Mouse (Mus musculus): ENCODE measurements at regions not wholly inside any gene's neighbourhood (a gene's known extent, or its start where the extent isn't known, plus 50 kb on each side); places are given as distances from the start of the nearest gene placed in this dataset.

DNA sequence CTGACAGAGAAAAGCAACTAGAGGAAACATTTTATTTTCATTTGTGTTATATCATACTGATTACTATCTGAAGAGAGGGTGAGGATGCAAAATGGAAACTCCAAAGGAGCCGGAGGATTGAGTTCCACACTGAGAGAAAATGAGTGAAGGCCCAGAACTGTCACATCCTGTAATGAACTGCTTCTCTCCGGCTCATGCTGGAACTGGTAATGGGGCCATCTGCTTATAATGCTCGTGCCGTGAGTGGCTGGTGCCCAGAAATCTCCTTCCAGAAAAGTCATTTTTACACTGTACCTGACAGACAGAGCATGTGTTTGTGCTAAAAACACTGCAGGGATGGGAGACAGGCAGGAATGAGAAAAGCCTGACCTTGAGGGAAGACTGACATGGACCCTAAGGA lies 483.5 kb upstream of the Pkdcc start:
- no peak for DNase-seq (ENCODE audit: low read depth, low spot score)

DNA sequence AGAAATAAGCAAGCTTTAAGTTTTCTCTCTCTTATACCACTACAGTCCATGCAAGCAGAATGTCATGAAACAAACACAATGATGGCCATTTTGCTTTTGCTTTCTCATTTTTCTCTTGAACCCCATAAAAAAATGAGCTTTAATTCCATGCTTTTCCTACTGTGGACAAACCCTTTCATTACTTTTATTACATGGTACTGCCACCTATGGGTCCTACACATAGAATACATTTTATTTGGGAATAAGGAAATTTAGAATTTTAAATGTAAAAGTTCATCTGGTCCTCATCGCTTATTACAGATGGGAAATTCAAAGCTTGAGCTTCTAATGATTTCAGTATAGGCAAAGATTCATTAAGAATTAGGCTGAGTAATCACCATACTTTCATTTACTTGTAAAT lies 472.6 kb upstream of the Pkdcc start:
- no peak for DNase-seq (ENCODE audit: low read depth, low spot score)

DNA sequence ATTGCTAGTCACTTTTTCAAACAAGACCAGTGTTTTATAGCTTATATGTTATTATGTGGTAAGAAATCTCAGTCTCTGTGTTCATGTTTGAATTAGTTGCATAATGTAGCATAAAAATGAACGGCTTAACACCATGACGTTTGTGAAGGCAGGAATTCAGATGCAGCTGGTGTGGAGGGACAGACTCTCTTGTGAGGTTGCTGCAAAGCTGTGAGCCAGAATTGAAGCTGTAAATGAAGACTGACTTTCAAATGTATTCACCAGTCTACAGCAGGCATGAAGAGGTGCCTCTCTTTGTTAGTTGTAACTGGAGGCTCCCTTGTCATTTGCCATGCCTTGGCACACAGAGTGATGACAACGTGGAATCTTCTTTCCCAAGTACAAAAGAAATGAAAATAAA lies 457.7 kb upstream of the Pkdcc start:
- DNase-seq (ENCODE audit: low read depth, low spot score): no peak

DNA sequence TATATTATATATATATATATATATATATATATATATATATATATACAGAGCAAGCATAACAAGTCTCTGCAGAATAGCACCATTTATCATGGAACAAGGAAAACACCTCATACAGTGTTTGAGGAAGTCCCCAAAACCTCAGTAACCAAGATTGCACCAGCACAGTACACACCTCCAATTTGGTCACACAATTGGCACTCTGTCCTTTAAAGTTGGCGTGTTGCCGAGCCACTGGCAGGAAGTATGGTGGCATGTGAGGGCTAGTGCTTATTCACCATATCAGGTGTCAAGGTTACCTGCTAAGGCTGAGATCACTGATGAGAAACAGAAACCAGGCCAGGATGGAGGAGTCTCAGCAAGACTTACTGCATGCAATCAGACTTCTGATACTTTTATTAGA lies 436.0 kb upstream of the Pkdcc start:
- no peak for DNase-seq (ENCODE audit: low read depth, low spot score)

DNA sequence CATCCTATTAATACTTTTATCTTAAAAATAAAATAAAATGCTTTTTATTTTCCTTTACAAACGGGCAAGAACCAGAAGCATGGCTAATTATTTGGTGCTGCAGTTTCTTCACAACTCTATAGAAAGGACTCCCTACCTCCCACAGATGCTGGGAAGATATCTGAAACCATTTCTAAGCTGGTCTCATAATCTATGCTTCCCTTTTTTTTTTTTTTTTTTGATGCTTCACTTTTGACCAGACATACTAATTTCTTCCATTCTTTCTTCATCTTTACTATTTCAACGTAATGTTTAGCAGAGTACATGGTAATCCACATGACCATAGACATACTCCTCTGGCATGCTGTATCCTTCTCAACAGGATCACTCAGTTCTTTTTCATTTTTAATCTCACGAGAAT lies 393.0 kb upstream of the Pkdcc start:
- DNase-seq (ENCODE audit: low read depth, low spot score): no peak

DNA sequence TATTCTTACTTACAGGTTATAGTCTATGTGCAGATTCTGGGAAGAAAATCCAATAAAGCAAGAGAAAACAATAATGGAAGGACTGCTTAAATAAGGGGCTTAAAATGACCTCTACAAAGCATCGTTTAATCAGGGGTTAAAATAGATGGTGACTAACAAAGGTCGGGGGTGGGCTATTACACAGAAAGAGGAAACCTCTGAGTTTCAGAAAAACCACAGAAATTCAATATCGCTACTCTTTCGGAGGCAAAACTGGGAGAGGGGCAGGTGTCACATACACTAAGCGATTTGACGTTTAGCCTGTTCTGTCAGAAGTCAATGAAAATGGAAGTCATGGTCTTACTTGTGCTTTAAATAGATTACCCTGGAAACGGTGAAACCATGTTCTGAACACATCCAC lies 391.0 kb upstream of the Pkdcc start:
- DNase-seq (ENCODE audit: low read depth, low spot score): no peak

DNA sequence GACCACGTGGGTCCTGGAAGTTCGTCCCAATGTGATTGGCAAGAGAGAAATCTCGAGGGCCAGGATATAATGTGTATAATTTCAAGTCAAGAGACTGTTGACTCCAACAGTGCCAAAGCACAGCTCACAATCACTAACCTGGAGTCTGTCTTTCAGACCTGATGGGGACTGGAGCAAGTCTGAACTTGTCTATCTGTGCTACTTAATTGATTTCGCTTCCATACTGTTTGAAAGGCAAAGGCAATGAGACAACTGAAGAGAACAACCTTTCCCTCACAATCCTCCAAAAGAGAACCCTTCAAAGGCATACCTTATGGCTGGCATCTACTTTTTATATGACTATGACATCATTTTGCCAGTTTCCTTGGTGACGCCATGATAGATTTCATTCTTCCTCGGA lies 390.5 kb upstream of the Pkdcc start:
- DNase-seq (ENCODE audit: low read depth, low spot score): no peak

DNA sequence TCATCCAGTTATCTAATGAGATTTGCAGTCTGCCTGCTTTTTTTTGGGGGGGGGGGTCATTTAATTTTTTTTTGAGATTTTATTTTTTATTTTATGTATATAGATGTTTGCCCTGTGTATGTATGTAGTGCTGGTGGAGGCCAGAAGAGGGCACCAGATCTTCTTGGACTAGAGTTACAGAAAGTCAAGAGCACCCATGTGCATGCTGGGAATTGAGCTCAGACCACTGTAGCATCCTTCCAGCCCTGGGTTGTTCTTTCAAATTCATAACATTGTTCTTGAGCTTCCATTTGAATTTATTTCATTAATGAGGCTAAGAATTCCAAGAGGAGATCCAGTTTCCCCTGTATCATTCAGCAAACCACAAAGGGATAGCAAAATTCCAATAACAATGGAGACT lies 387.9 kb upstream of the Pkdcc start:
- DNase-seq (ENCODE audit: low read depth, low spot score): no peak

DNA sequence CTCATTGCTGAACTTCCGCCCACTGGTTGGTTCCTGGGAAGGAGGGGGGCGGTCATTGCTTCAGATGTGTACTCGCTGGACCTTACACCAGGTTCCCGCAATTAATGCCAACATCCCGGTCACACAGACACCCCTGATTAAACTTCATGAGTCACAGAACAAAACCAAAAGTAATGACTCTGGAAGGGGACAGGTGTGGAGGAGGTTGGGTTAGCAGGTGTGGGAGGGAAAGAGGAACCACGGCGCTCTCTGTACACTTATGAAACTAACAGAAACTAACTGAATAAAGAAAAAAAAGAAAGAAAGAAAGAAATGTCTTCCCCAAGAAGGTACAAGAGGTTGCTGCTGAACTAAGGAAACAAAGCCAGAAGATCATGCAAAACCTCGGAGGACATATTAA lies 387.3 kb upstream of the Pkdcc start:
- no peak for DNase-seq (ENCODE audit: low read depth, low spot score)

DNA sequence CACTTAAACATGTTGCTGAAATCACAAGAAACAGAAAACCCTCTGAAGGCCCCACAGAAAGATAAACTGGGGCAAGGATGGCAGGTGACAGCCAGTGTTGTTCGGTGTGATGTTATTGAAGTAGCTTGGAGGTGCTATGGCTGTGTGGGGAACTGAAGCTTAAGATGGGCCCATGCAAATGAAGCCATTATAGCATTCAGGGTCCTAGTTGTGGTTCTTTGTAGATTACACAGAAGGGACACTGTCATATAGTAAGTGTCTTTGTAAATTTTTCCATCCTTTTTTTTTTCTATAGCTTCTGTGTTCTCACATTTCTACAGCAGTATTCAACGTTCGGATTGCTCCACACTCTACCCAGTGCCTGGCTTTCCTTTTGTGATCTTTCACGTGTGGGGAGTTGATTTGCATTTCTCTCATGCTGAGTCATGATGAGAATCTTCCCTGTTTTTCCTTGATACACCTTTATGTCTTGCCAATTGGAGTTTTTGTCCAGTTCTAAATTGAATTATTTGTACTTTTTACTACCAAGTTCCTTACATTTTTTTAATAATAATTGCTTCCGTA lies 386.6 kb upstream of the Pkdcc start:
- DNase-seq (ENCODE audit: low read depth, low spot score): no peak

DNA sequence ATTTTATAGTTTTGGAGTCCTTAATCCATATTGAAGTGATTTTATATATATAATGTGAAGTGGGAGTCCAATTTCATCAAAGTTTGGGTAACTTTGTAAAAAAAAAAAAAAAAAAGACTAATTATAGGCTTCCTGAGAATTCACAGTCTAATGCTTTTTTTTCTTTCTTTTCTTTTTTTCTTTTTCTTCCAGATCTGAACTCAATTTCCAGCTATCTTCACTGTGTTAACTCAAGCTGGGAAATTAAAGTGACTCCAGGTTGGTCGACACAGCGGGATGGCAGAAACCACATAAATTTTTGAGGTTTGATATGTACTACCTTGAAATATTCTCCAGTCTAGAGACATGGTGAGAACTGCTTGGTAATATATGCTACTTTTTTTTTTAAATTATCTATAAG lies 385.7 kb upstream of the Pkdcc start:
- no peak for DNase-seq (ENCODE audit: low read depth, low spot score)

DNA sequence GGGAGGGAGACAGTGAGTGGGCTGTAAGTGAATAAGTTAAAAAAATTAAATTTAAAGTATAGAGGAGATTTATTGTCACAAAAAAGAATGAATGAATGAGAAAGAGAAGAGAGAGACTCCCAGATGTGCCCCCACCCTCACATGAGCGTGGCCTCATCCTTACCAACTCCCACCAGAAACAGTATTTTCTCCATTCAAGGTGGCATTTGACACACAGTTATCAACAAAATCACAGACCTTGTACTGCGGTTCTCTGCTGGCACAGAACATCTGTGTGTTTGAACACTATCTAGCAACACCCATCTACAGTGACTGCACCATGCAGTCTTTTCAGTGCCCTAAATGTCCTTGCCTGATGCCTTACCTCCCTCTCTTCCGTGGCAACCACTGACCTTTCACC lies 380.9 kb upstream of the Pkdcc start:
- DNase-seq (ENCODE audit: low read depth, low spot score): no peak

DNA sequence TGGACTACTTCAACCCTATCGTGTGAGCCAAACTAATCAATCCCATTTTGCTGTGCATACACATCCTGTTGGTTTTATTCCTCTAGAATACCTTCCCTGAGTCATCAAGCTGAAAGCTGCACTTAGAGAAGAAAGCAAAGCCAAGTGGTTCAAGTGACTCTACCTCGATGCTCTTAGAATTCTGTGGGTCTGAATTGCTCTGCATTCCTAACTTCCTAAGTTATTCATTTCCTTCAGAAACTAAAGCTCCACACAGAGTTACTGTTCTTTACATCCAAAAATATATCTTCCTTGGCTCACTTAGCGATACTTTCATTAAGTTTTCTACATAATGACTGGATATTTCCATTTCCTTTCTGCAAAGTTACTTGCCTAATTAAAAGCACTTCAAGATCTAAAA lies 379.0 kb upstream of the Pkdcc start:
- DNase-seq (ENCODE audit: low read depth, low spot score): no peak

DNA sequence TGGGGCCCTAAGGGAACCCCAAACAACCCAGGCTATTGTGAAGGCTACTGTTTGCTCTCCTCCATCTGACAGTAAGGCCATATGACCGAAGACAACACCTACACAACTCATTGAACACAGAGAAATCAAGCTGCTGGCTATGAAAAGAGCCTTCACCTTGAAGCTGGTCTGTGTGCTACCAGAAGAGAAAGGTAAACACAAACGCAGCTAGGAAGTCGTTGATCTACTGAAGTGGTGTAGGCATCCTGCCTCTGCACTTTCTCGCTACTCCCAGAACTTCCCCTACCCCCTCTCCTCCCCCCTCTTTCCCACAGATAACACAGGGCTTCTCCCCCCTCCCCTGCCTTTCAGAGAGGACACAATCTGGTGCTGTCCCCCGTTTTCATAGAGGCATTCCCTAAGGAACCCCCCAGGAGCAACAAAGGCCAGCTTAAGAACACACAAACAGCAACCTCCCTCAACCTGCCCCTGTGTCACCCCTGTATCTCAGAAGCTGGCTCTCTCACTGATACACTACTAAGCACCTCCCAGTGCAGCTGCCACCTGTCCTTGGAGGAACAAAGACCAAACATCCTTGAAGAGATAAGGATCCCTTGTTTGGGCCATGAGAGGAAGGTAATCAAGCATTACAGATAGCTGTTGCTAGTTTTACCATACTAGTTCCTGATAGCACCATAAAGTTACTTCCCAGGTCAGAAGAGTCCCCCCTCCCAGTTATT lies 368.2 kb upstream of the Pkdcc start:
- no peak for DNase-seq (ENCODE audit: low read depth, low spot score)

DNA sequence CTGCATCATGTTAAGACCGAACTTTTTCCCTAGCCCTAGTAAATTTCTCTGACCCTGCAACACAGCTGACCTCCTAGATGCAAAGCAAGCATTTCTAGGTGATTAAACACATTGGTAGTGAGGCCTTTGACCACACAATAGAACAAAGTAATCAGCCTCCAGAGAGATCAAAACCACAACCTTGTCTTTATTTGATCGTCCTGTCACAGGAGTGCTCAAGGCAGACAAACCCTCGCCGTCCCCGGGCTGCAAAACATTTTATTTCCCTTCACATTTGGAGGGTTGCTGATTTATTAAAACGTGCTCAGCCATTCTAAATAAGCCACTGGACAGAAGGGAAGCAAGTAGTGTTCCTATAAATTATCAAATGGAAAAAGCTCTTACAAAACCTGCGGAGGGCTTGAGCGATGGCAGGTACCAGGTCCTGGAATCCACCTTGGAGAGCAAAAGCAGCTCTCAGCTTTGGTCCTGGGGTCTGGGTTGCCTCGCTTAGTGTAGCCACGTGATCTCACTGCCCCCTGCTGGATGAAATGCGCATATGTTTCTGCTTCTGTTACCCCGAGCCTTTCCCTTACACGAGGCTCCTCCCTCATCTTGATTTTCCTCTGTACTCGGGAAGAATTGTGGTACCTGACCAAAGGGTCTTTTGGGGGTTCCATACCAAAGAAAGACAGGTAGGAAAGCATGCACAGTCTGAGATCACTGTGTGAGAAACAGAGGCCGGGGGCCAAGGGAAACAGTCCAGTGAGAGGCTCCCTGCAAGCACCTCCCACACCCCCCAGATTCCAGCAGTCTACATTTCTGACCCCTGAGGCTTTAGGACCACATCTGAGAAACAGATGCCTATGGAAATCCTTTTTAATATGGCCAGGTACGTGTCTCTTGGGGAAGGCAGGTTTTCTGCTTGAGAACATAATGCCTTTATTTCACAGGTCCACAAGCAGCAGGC lies 357.6 kb upstream of the Pkdcc start:
- DNase-seq (ENCODE audit: low read depth, low spot score): no peak

DNA sequence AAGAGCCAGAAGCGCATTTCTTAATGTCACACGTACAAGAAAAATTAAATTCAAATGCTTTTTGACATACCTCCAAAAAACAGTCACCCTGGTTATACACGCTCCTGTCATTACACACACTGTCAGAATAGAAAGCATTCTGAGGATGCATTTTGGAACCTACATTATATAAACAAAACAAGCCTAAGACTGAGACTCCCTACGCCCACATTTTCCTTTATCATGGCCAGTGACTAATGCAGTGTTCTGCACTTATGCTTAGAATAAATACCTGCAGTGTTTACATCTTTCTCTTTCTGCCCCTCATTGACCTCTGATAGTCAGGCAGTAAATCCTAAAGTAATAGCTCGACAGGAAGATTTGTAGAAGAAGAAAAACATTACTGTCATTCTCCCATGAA lies 354.7 kb upstream of the Pkdcc start:
- no peak for DNase-seq (ENCODE audit: low read depth, low spot score)

DNA sequence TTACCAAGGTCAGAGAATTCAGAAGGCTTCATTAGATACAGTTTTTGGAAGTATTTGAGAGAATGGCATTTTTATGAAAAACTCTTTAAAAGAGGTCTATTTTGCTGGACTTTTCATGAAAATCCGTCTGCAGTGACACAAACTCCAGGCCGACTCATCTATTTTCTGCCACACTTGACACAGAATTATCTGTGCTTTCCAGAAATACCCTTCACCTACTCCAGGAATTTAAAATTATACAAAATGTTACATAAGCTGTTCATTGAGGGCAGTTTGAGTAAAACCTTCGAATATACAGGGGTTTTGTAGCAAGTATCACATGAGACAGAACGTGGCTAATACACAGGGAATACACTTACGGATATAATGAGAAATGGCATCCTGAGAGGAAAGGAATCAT lies 354.1 kb upstream of the Pkdcc start:
- no peak for DNase-seq (ENCODE audit: low read depth, low spot score)

DNA sequence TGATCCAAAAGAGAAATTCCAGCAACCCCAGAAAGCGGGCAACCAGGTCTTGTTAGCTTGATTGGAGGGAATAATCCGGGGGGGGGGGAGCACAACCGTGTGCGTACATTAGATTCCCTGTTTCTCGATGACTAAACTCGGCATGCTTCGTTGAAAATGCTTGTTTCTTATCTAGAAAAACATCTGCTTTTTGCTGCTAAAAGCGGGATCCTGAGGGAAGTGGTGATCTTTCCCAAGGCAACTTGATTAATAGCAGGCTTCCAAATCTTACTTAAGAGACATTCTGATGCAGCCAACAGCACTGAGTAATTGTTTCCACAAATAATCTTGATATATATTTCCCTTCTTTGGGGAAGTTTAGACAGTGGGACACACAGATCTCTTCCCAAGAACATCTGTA lies 338.0 kb upstream of the Pkdcc start:
- DNase-seq (ENCODE audit: low read depth, low spot score): no peak

DNA sequence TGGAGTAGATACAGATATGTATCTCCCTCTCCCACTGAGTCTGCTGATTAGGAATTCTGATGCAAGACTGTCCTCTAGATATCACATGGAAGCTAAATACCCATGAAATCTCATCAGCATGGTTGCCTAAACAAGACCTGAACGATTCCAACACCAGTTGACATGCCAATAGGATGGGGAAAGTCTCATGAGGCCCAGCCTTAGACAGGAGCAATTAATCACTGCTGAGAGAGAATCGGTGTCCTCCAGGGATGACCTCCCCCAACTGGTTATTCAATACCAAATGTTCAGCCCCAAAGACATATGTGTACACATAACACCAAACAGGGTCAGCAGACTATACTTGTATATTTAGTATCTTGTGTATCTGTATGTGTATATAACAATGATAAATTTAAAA lies 314.5 kb upstream of the Pkdcc start:
- no peak for DNase-seq (ENCODE audit: low read depth, low spot score)

DNA sequence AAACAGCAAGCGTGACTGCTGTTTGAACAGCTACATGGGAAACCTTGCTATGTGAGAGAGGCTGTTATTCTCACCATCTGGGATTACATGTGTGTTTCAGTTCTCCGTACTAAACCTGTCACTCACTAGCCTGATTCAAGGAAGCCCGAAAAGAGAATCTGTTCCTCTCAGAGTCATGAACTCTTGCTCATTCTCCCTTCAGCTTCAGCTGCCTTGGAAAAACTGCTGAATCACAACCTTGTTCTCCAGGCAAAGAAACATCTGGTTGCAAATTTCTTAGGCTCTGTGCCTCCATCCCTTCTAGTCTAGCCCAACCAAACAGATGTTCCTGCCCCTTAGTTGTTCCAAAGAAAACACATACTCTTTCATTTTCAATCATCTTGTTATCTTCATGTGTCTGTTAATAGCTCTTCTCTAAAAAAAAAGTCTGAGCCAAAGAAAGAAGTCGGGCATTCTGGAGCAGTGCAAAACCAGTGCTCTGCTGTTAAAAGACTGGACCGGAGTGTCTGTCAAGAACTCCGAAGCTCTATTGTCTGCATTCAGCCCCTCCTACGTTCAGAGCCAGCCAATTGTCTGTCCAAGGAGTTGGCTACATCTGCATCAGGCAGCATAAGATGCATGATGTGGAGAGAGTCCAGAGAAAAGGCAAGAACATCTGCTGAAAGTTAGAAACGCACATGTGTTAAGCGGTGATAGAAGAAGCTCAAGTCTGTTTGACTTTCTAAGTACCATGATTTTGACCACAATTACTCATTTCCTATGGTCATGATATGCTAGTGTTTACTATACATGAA lies 313.8 kb upstream of the Pkdcc start:
- DNase-seq (ENCODE audit: low read depth, low spot score): no peak

DNA sequence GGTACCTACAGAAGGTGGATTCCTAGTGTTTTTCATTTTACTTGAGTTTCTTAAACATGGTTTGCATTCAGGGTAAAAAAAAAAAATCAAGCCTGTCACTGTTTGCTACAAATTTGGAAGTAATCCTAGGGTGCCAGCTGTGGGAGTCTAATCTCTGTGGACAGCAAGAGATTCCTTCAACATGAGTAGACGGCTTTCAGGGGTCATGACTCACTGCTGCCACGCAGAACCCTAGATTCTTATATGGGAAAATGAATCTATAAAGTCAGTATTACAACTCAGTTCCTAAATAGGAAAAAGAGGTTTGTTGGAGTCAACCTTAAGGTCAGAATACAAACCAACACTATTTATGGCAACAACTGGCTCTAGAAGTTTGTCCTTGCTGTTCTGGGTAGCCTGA lies 310.1 kb upstream of the Pkdcc start:
- DNase-seq (ENCODE audit: low read depth, low spot score): no peak

DNA sequence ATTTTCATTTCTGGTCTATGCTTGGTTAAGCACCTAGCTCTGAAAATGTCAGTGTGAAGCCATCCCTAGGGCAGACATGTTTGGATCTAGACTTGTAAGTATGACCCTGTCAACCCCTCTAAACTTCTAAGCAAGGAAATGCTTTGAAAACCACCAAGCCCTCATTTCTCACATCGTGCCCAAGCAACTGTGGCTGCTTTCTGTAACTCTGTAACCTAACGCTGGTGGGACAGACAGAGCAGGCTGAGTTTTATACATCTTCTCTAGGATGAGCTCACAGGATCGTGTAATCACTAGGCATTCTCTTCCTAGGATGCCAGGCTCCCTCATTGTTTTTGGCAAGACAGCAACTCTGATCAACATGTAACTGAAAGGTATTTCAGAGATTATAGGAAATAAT lies 309.6 kb upstream of the Pkdcc start:
- no peak for DNase-seq (ENCODE audit: low read depth, low spot score)

Data from c-Kit-negative CD71-positive TER-119-positive erythroid progenitor cells, embryonic 14.5 days (primary cell).